Mouse (Mus musculus): ENCODE data around the gene Ppp4r2.

DNA sequence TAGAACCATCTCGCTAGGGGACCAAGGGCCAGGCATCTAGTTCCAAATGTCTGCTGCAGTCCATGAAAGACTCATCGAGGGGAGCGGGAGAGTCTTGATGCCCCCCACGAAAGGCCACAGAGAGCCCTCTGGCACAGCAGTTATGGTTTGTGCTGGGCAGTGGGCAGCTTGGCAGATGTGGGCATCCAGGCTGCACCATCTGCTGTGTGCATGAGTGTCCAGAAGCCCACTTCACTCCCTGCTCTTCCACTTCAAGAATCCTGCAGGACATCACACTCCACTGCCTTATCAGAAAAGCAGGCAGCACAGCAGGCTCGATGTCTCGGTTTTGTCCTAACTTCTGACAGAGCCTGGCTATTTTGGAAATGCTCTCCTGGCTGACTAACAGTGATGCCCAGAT lies 55.9 kb downstream of the Ppp4r2 start:
- TF ChIP-seq POLR2A (IDR thresholded peaks at IDR 0.05; ENCODE audit: borderline replicate concordance, extremely low read depth, low read depth, low read length) (no peak), CTCF (IDR thresholded peaks at IDR 0.05; ENCODE audit: insufficient read depth, low read length) (no peak)

All from lung, adult 2 months (tissue).